Mouse (Mus musculus) E14TG2a.4 (cell line): ENCODE results near the gene Tmub2.

Experiments
- CTCF ChIP-seq: conservative IDR thresholded peaks from 2 replicates; pipeline ENCODE4 v1.5.1; 2014; ENCODE audit warnings: low read length
- NANOG ChIP-seq: IDR thresholded peaks from 2 replicates; pipeline ENCODE4 v1.6.1; 2014; ENCODE audit warnings: borderline replicate concordance, low read length, mixed read lengths

DNA sequence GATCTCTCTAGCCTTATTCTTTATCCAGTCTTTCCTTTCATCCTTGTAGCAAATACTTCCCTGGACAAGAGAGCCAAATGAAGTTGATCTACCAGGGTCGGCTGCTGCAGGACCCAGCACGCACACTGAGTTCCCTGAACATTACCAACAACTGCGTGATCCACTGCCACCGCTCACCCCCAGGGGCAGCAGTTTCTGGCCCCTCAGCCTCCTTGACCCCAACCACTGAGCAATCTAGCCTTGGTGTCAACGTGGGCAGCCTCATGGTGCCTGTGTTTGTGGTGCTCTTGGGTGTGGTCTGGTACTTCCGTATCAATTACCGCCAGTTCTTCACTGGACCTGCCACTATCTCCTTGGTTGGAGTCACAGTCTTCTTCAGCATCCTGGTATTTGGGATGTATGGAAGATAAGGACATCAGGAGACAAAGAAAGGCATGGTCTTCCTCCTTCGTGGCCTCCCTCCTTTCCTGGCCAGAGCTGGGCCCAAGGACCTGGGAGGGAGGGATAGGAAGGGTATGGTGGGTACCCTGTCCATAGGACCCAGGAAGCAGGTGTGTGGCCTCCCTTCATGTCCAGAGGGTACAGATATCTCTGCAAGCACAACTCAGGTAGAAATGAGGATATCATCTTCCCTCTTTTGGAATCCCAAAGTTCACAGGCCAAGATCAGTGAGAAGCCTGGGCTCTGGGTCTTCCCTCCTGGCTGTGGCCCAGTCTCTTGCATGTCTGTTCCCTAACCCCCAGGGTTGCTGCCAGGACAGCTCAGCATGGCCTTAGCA, 3.5 kb downstream of the Tmub2 start:
- TF ChIP-seq CTCF (no peak), NANOG (no peak)
